Mouse (Mus musculus) embryonic facial prominence, embryonic 14.5 days (tissue): ENCODE data around the gene Gm28048. TPM values are rescaled to one million over a fixed set of nuclear protein-coding genes. Genes with fewer than 3 reads are reported as not detected.

ENCODE experiments used
- ATAC-seq: fragments of 200-750 bp; cut with Nextera tagmentation; 2 replicates; pipeline ENCODE4 v1.8.0; 2017; ENCODE audit warnings: low read depth, moderate number of reproducible peaks, moderate TSS enrichment
- DNase-seq: peaks from one replicate; pipeline ENCODE4 v3.0.0-alpha.2; 2015; ENCODE audit warnings: low spot score
- H3K27ac ChIP-seq: fragments of 300-500 bp; sonication (generic); replicated peaks from 2 replicates; pipeline ENCODE4 v1.5.1; 2014; ENCODE audit warnings: low read depth, mild to moderate bottlenecking, low read length, moderate library complexity
- H3K27me3 ChIP-seq: fragments of 300-500 bp; sonication (generic); replicated peaks from 2 replicates; pipeline ENCODE4 v1.6.1; 2014; ENCODE audit warnings: low read length; ENCODE audit not compliant: control insufficient read depth, insufficient read depth
- H3K36me3 ChIP-seq: fragments of 300-500 bp; sonication (generic); 2 replicates; pipeline ENCODE4 v1.6.1; 2014; ENCODE audit warnings: low read length, mixed read lengths; ENCODE audit not compliant: control insufficient read depth, insufficient read depth
- H3K4me1 ChIP-seq: fragments of 300-500 bp; sonication (generic); 2 replicates; pipeline ENCODE4 v1.6.1; 2014; ENCODE audit warnings: antibody characterized with exemption, low read length; ENCODE audit not compliant: control insufficient read depth, insufficient read depth
- H3K4me2 ChIP-seq: fragments of 300-500 bp; sonication (generic); 2 replicates; pipeline ENCODE4 v1.6.1; 2014; ENCODE audit warnings: low read depth, mild to moderate bottlenecking, low read length, moderate library complexity, mixed read lengths
- H3K4me3 ChIP-seq: fragments of 300-500 bp; sonication (generic); 2 replicates; pipeline ENCODE4 v1.5.1; 2014; ENCODE audit warnings: low read depth, mild to moderate bottlenecking, low read length
- H3K9ac ChIP-seq: fragments of 300-500 bp; sonication (generic); 2 replicates; pipeline ENCODE4 v1.6.1; 2014; ENCODE audit warnings: low read depth, mild to moderate bottlenecking, low read length, moderate library complexity, mixed read lengths
- H3K9me3 ChIP-seq: fragments of 300-500 bp; sonication (generic); 2 replicates; pipeline ENCODE4 v1.6.1; 2016; ENCODE audit warnings: low read length; ENCODE audit not compliant: control insufficient read depth
- WGBS: fragments of 180-500 bp; shearing (Covaris S2); extraction: QIAGEN DNeasy Blood & Tissue Kit; methylation state at CpG from one replicate; pipeline ENCODE4 v1.1.7; 2014; 5-methylcytosine and 5-hydroxymethylcytosine counted together
- polyA plus RNA-seq: library from polyadenylated mRNA; unstranded; fragments of >200 nt; fragmentation: Nextera tagmentation; extraction: Ambion mirVana; gene quantifications from 2 replicates; pipeline ENCODE4 v1.2.1, GENCODE M21; 2014

Gm28048 gene
- polyA plus RNA-seq, 1 experiment from 2014 or later, result 13.6 TPM

DNA sequence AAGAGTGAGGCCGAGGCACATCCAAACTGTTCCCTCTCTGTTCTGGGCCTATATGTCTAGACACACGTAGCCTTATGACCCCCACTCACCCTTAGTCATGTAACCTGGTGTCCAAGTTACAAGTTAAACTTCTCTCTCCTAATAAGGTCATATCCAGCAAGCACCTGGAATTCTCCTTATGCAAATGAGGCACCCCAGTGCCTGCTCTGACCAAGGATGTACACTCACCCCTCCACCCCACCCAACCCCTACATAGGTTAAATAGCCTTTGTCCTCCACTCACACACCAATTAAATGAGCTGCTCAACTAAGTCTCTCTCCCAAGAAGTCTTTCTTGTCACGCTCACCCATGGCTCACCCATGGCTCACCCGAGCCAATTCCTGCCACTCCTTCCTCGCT is 190.2 kb downstream of the Gm28048 start:
- no peak overlapping the region for H3K27ac ChIP-seq
- WGBS, result 80% methylated on average over 5 of the region's 5 CpGs
- no peaks in the 10 kb centered on the region for H3K27me3 ChIP-seq
- ATAC-seq, result no peak
- H3K4me1 ChIP-seq, result no peaks in the 10 kb centered on the region
- no peak overlapping the region for H3K4me2 ChIP-seq
- no peak overlapping the region for H3K4me3 ChIP-seq
- H3K36me3 ChIP-seq, result no peaks in the 10 kb centered on the region
- no peaks in the 10 kb centered on the region for H3K9me3 ChIP-seq
- no peak for DNase-seq
- H3K9ac ChIP-seq, result no peak overlapping the region

DNA sequence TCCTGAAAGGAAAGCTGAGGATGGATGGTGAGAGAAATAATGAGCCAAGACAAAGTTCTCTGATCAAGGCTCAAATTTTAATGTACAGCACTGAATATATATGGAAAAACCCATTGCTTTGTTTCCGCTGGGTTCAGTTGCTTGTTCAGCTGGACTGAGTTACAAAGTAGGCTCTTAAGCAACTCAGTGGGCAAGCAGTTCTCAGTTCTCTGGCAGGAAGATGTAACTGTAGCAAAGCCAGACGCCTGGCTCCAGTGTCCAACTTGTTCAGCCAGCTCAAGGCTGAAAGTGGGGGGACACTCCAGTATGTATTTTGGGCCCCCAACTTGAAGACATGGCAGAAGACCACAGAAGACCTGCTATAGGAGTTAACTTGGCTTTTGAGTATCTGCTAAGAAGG is 194.1 kb downstream of the Gm28048 start:
- no peaks in the 10 kb centered on the region for H3K9me3 ChIP-seq
- no peaks in the 10 kb centered on the region for H3K27me3 ChIP-seq
- no peak overlapping the region for H3K27ac ChIP-seq
- no peak overlapping the region for H3K4me3 ChIP-seq
- ATAC-seq, result no peak
- DNase-seq, result no peak
- no peak overlapping the region for H3K9ac ChIP-seq
- 76% methylated on average over 2 of the region's 2 CpGs for WGBS
- H3K36me3 ChIP-seq, result no peaks in the 10 kb centered on the region
- no peak overlapping the region for H3K4me2 ChIP-seq
- H3K4me1 ChIP-seq, result no peaks in the 10 kb centered on the region

Other genes with a start within 250 kb of the Gm28048 start
- 6.4 and 9.2 TPM in 2 replicates for gene B3gnt2, start 121.1 kb downstream of the Gm28048 start, polyA plus RNA-seq
- 3.5 and 3.8 TPM in 2 replicates for gene Zrsr1, start 10.1 kb downstream of the Gm28048 start, polyA plus RNA-seq
- gene Commd1, start 292 bp upstream of the Gm28048 start, polyA plus RNA-seq, result 374 and 376 TPM in 2 replicates
- 267 and 291 TPM in 2 replicates for gene Cct4, start 8.4 kb upstream of the Gm28048 start, polyA plus RNA-seq
- gene Fam161a, start 25.4 kb upstream of the Gm28048 start, polyA plus RNA-seq, result 6.7 and 11.8 TPM in 2 replicates